Mouse (Mus musculus) adipocyte (in vitro differentiated cells): ENCODE measurements around the gene Fignl2.

Source experiments
- DNase-seq: peaks from one replicate; pipeline ENCODE4 v3.0.0-alpha.2; 2016; ENCODE audit warnings: low spot score

Gene Fignl2

GRCm38 (mm10) chr15:101008386-101009010, 69.9 kb downstream of the Fignl2 start:
- DNase-seq: no peak

GRCm38 (mm10) chr15:101007236-101007635, 71.1 kb downstream of the Fignl2 start:
- no peak for DNase-seq

- no peak for DNase-seq
These were observed 71.9 kb downstream of the Fignl2 start for GRCm38 (mm10) chr15:101006251-101007040.

DNA sequence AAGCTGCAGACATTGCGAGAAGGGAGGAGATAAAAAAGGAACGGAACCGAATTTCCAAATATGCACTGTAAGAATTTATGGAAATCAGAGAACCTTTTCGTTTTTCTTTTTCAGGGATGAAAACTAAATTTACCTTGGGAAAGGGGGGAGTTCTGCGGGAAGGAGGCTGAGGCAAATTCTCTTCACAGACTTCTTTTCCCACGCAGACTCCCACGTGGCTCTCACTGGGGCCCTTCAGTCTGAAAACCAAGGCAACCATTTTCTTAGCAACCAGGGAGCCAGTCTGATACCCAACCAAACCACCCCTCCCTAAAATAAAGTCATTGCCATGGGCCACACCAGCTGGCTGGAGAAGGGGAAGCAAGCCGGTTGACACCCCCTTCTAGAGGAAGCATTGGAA, 72.7 kb downstream of the Fignl2 start:
- DNase-seq: no peak

DNA sequence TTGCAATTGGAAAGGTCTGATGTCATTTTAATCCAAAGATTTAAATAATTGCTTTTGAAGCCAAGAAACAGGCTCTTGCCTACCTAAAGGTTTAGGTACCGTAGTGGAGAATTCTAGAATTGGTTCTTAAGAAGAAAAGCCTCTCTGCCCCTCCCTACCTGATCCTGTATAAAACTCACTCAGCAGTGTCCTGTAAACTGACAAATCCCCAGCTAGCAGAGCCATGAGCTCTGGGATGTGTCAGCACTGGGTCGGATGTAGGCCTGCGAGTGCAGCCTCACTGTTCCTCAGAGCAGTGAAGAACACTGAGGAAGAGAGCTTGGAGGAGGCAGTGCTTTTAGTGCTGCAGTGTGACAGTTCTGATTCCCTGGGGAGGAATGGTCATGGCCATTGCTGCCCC, 73.8 kb downstream of the Fignl2 start:
- DNase-seq: no peak

DNA sequence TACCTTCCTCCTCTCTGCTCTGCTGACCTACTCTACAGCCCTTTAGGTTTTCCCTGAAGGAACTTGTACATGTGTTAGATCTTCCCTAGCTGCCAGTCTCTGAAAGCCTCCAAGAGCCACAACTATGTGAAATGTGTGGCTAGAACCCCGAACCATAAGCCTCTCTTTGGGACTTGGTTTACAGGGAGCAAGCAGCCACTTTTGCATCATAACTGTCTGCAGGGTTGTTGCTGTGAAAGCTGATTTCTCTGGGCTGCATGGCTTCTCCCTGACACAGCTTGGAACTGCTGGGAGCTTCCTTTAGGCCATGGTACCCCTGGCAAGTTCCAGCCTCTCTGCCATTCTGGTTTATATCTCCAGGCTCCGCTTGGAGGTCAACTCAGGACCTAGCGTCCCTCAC, 75.9 kb downstream of the Fignl2 start:
- no peak for DNase-seq

- no peak for DNase-seq
These were observed 76.7 kb downstream of the Fignl2 start for GRCm38 (mm10) chr15:101001685-101002084.
